Mouse (Mus musculus): ENCODE measurements around the gene Ifna1. TPM values are rescaled to one million over a fixed set of nuclear protein-coding genes. Genes with fewer than 3 reads are reported as not detected.

Ifna1 gene
- total and polyA plus RNA-seq, 3 experiments: not detected

DNA sequence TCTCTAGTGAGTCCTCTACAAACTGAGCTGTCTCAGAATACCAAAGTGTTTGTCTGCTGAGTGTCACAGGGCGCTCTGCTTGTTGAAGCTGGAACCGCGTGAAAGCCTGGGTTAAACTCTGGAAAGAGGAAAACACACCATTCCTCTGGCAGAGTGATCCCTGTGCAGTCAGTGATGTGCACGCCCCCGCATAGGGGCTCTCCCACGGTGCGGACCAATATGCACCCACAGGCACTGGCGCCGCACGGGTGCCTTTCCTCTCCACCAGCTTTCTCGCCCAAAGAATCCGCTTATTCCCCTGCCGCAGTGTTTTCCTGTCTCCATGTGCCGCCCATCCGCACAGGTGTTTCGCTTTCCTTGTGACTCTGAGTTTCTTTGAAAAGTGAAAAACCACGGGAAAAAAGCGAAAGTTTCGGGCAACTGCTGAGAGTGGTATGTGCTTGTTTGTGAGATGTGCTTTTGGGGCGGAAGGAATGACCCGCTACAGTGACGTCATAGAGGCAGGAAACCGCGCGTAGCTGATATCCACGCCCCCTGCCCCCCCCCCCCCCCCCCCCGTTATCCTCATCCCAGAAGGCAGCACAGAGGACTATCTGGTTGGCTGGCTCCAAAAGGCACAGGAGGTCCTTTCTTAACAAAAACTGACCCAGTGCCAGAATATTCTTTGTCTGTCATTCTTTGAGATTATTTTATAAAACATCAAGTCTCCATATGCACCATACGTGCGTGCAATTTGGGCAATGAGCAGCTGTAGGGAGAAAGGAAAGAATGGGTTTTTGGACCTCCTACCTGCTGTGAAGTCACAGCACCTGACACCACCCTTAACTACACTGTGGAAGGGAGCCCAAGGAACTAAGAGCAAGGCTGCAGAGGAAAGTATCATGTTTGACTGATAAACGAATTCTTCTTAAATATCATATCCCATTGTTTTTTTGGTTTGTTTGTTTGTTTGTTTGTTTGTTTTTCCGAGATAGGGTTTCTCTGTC is 18.3 kb downstream of the Ifna1 start (continued):
- no peak for TF ChIP-seq ZC3H11A (IDR thresholded peaks at IDR 0.05; ENCODE audit: low read depth, low read length)
- no peak for TF ChIP-seq TBP (IDR thresholded peaks at IDR 0.05; ENCODE audit: low read depth, low read length)
- no peak for TF ChIP-seq BHLHE40 (IDR thresholded peaks at IDR 0.05; ENCODE audit: borderline replicate concordance, low read depth, low read length)
- TF ChIP-seq MYC (IDR thresholded peaks at IDR 0.05; ENCODE audit: low read depth, low read length): no peak

DNA sequence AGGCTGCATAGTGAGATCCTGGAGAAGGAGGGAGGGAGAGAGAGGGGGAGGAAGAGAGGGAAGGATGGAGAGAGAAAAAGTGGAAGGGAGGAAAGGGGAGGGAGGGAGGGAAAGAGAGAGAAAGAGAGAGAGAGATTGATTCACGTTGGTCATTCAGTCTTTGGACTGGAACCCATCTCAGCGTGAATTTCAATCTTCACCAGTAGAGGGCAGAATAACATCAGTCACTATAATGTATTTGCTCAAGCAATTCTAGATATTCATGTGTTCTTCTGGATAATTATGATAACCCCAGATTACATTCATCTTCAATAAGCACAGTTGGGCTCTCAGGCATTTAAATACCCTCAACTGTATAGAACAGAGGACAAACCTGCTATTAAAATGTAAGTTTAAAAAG is 22.8 kb downstream of the Ifna1 start:
- DNase-seq (ENCODE audit: low read depth, low spot score): peak; percentile 65
- Histone ChIP-seq H3K27ac (ENCODE audit: control insufficient read depth, low read depth, low read length) (no peak overlapping the region), H3K4me3 (ENCODE audit: control insufficient read depth in 1 of 2, insufficient read depth in 1 of 2, low read depth in 2 of 2, low read length in 2 of 2) (no peak overlapping the region), H3K4me1 (ENCODE audit: control insufficient read depth in 1 of 2, insufficient read depth in 2 of 2, low read length in 2 of 2) (peaks cover 11 to 19% of the 10 kb centered on the region in 2 experiments), H3K9ac (ENCODE audit: control insufficient read depth, low read depth, low read length, poor library complexity, severe bottlenecking) (no peak overlapping the region), H3K36me3 (ENCODE audit: control insufficient read depth in 1 of 2, insufficient read depth in 2 of 2, low read length in 2 of 2) (peaks cover 0 to 18% of the 10 kb centered on the region in 2 experiments; a peak in 2 of 4 replicates), H3K9me3 (replicated peaks; ENCODE audit: insufficient read depth, low read length) (no peaks in the 10 kb centered on the region), H3K79me2 (ENCODE audit: control insufficient read depth, insufficient read depth, low read length, poor library complexity) (no peaks in the 10 kb centered on the region), H3K27me3 (ENCODE audit: control insufficient read depth in 1 of 2, insufficient read depth in 2 of 2, low read length in 2 of 2) (no peaks in the 10 kb centered on the region)
- TF ChIP-seq MAZ (IDR thresholded peaks at IDR 0.05; ENCODE audit: low read depth, low read length) (no peak), ZNF384 (IDR thresholded peaks at IDR 0.05; ENCODE audit: low read depth, low read length) (no peak), POLR2AphosphoS2 (IDR thresholded peaks at IDR 0.05; ENCODE audit: low read length) (no peak), JUND (IDR thresholded peaks at IDR 0.05; ENCODE audit: low read depth, low read length) (no peak), NRF1 (IDR thresholded peaks at IDR 0.05; ENCODE audit: insufficient read depth, low read depth, low read length, poor library complexity, severe bottlenecking) (no peak), HCFC1 (IDR thresholded peaks at IDR 0.05; ENCODE audit: low read depth, low read length) (no peak), EP300 (IDR thresholded peaks at IDR 0.05; ENCODE audit: low read depth in 1 of 2, low read length in 2 of 2) (no peak), ZC3H11A (IDR thresholded peaks at IDR 0.05; ENCODE audit: low read depth, low read length) (peak; percentile 92), RCOR1 (IDR thresholded peaks at IDR 0.05; ENCODE audit: low read depth, low read length) (no peak), SMC3 (IDR thresholded peaks at IDR 0.05; ENCODE audit: low read depth, low read length) (peak; percentile 87), ETS1 (IDR thresholded peaks at IDR 0.05; ENCODE audit: low read depth, low read length) (no peak), GABPA (IDR thresholded peaks at IDR 0.05; ENCODE audit: low read depth, low read length) (no peak), TCF12 (IDR thresholded peaks at IDR 0.05; ENCODE audit: low read depth, low read length) (no peak), SIN3A (IDR thresholded peaks at IDR 0.05; ENCODE audit: low read length) (no peak), E2F4 (IDR thresholded peaks at IDR 0.05; ENCODE audit: borderline replicate concordance, low read depth, low read length) (no peak), CTCF (IDR thresholded peaks at IDR 0.05 in 2 of 3, conservative IDR thresholded peaks at IDR 0.05 in 1 of 3; ENCODE audit: control insufficient read depth in 1 of 3, insufficient read depth in 1 of 3, low read depth in 2 of 3, low read length in 3 of 3, poor library complexity in 1 of 3, severe bottlenecking in 1 of 3) (peak; percentile 40 to 89 (median 66)), RAD21 (IDR thresholded peaks at IDR 0.05; ENCODE audit: low read depth, low read length) (peak; percentile 94)

All from MEL (cell line).